In the genomic region with DNA sequence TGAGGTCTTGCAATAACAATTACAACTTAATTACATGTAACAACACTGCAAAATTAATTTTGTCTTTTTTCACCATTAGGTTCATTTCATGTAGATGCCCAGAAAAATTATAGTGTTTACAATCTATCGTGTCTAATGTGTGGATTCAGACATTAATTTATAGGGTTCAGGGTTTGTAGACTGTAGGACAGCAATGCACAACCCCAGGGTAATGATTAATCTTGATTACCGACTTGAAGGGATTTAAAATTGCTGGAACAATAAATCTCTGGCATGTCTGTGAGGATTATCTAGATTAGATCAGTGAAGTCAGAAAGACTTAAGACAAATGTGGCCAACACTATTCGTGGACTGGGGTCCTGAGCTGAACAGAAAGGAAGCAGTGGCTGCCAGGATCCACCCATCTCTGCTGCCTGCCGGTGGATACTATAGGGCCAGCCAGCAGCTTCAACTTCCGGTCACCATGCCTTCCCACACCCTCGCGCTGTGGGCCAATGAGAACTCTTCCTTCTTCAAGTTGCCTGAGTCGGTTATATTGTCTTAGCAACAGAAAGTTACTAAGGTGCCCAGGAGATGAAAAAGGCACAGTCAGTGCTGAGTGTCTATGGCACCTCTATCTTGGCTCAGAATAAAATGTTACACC, we compare ENCODE assay signal across 20 mouse cellular contexts. TPM values are rescaled to one million over a fixed set of nuclear protein-coding genes. Genes with fewer than 3 reads are reported as not detected.
DNase-seq lines count a peak whose midpoint lies in the region; ATAC-seq and TF ChIP-seq lines count a peak whose summit lies in the region.
"Had no signal": no experiment of that assay in that cellular context is flagged by ENCODE, and none has a peak within 500 bp of the region (broad histone marks: within the 10 kb centered on the region; RNA-seq: fewer than 3 reads in every experiment).

No protein-coding gene starts in this region.

- no peak for DNase-seq in kidney, postnatal 14 days
- DNase-seq in lung, postnatal 0 days (ENCODE audit: low spot score) = peak; percentile 52
- DNase-seq in lung, adult 18-20 months = no peak
- no peak for DNase-seq in gastrocnemius, adult 8-10 months (ENCODE audit: low spot score in 2 of 2)
- DNase-seq in layer of hippocampus, adult 18-20 months (ENCODE audit: low spot score in 2 of 2) = no peak
- DNase-seq: adrenal gland, postnatal 10 days; B cell, adult 2 months; cerebellum, adult 18-20 months; heart, adult 2 months; kidney, adult 18-20 months; thymus, postnatal 36 days had no signal

- no peak for TF ChIP-seq CTCF in lung, postnatal 0 days (IDR thresholded peaks at IDR 0.05)

- H3K36me3 ChIP-seq in kidney, embryonic 15.5 days = no peaks in the 10 kb centered on the region
- no peaks in the 10 kb centered on the region for H3K36me3 ChIP-seq in lung, postnatal 0 days (ENCODE audit: insufficient read depth, low read length)
- H3K36me3 ChIP-seq: hindbrain, embryonic 12.5 days; limb, embryonic 13.5 days had no signal

- TF ChIP-seq EP300 in lung, postnatal 0 days (IDR thresholded peaks at IDR 0.05) = no peak

- no peak overlapping the region for H3K4me3 ChIP-seq in kidney, embryonic 15.5 days (replicated peaks)
- H3K4me3 ChIP-seq in lung, postnatal 0 days (ENCODE audit: low read depth, low read length) = no peak overlapping the region
- H3K4me3 ChIP-seq: erythroblast, embryonic 14.5 days; heart, adult 2 months; hindbrain, embryonic 12.5 days; limb, embryonic 13.5 days; megakaryocyte, embryonic 14.5 days had no signal

- WGBS in kidney, embryonic 15.5 days = 35% methylated on average over 8 of the region's 8 CpGs
- WGBS in lung, postnatal 0 days = 27% methylated on average over 8 of the region's 8 CpGs

- 0 out of 2 replicates have a peak overlapping the region, but pooled peaks have one; percentile 79 for H3K27ac ChIP-seq in kidney, embryonic 15.5 days
- peak overlapping the region; percentile 55 for H3K27ac ChIP-seq in lung, postnatal 0 days (ENCODE audit: low read length)
- H3K27ac ChIP-seq: heart, adult 2 months; hindbrain, embryonic 12.5 days; limb, embryonic 13.5 days had no signal

- no peak overlapping the region for H3K9ac ChIP-seq in kidney, embryonic 15.5 days
- H3K9ac ChIP-seq in lung, postnatal 0 days (replicated peaks; ENCODE audit: low read depth) = no peak overlapping the region
- H3K9ac ChIP-seq: hindbrain, embryonic 12.5 days; limb, embryonic 13.5 days had no signal

- peak; percentile 84 for ATAC-seq in kidney, embryonic 15.5 days (replicated peaks; ENCODE audit: low FRiP score)
- ATAC-seq in lung, postnatal 0 days = peak; percentile 40; the same call in 1 of the 2 replicates
- peak; percentile 37; the same call in 1 of the 2 replicates for ATAC-seq in megakaryocyte progenitor cell, adult 5-6 weeks (replicated peaks; ENCODE audit: poor library complexity)
- ATAC-seq: forebrain, embryonic 14.5 days; midbrain, embryonic 16.5 days had no signal

- no peaks in the 10 kb centered on the region for H3K27me3 ChIP-seq in kidney, embryonic 15.5 days
- no peaks in the 10 kb centered on the region for H3K27me3 ChIP-seq in lung, postnatal 0 days (replicated peaks; ENCODE audit: insufficient read depth, low read length)
- H3K27me3 ChIP-seq: hindbrain, embryonic 12.5 days; limb, embryonic 13.5 days had no signal

- peaks cover 24% of the 10 kb centered on the region for H3K4me1 ChIP-seq in kidney, embryonic 15.5 days
- H3K4me1 ChIP-seq in lung, postnatal 0 days (ENCODE audit: insufficient read depth, low read depth, low read length) = peaks cover 5% of the 10 kb centered on the region; the same call in 1 of the 2 replicates
- H3K4me1 ChIP-seq: hindbrain, embryonic 12.5 days; megakaryocyte, embryonic 14.5 days had no signal

- H3K9me3 ChIP-seq in kidney, embryonic 15.5 days (replicated peaks) = no peaks in the 10 kb centered on the region
- H3K9me3 ChIP-seq in lung, postnatal 0 days (ENCODE audit: low read length) = no peaks in the 10 kb centered on the region
- H3K9me3 ChIP-seq: hindbrain, embryonic 12.5 days; limb, embryonic 13.5 days; megakaryocyte, embryonic 14.5 days had no signal

- peak overlapping the region; percentile 36; the same call in 1 of the 2 replicates for H3K4me2 ChIP-seq in kidney, embryonic 15.5 days
- no peak overlapping the region for H3K4me2 ChIP-seq in lung, postnatal 0 days (replicated peaks; ENCODE audit: low read depth, low read length)
- H3K4me2 ChIP-seq: hindbrain, embryonic 12.5 days; limb, embryonic 13.5 days had no signal

RNA-seq across cellular contexts. Expression of gene St6galnac3, which starts 59.1 kb away (rescaled TPM):
- 65.2 and 65.5 TPM in 2 replicates for polyA plus RNA-seq in kidney, embryonic 15.5 days (2015; fragmentation: Nextera tagmentation; extraction: Ambion mirVana)
- 12.9 and 22.7 TPM in 2 replicates for polyA plus RNA-seq in lung, postnatal 0 days (2015; fragmentation: Nextera tagmentation; extraction: Ambion mirVana)
- total RNA-seq in megakaryocyte progenitor cell, adult 5-6 weeks (2015) = 1.1 and 4.0 TPM in 2 replicates
- total RNA-seq in megakaryocyte progenitor cell, adult 5-6 weeks (2017) = 1.2 and 1.6 TPM in 2 replicates
- total RNA-seq in gastrocnemius, adult 8-10 months (2022) = 1 to 10 TPM in 2 of 4 experiments, under 1 TPM in 2; 0.92 to 2.0 (median 1.1) TPM
- total RNA-seq in layer of hippocampus, adult 18-20 months (2021) = 10 to 100 TPM; 24.7 to 27.0 TPM

RNA-seq across cellular contexts. Expression of gene Asb17, which starts 60.0 kb away (rescaled TPM):
- 0.12 TPM in 1 of 2 replicates, not detected in the other for polyA plus RNA-seq in kidney, embryonic 15.5 days (2015; fragmentation: Nextera tagmentation; extraction: Ambion mirVana)
- polyA plus RNA-seq in lung, postnatal 0 days (2015; fragmentation: Nextera tagmentation; extraction: Ambion mirVana) = not detected in 2 replicates
- total RNA-seq in megakaryocyte progenitor cell, adult 5-6 weeks (2015) = 0.51 and 0.64 TPM in 2 replicates
- total RNA-seq in megakaryocyte progenitor cell, adult 5-6 weeks (2017) = 1.2 and 1.8 TPM in 2 replicates
- total RNA-seq in gastrocnemius, adult 8-10 months (2022) = under 1 TPM in 2 of 4 experiments, not detected in 2; 0.22 to 0.31 TPM
- total RNA-seq in layer of hippocampus, adult 18-20 months (2021) = not detected
- total RNA-seq: adrenal gland, postnatal 10 days; heart, adult 2 months; layer of hippocampus, postnatal 10 days had no signal
- polyA plus RNA-seq: erythroblast, embryonic 14.5 days; forebrain, embryonic 14.5 days; heart, adult 2 months had no signal

Comparison
In these comparisons a context has a peak if more than half of its experiments do, and no peak if none do; other contexts are left out.
1. RNA of gene St6galnac3, which starts 59.1 kb away (total RNA-seq): 24.7 to 27.0 TPM in layer of hippocampus, adult 18-20 months; 1.1 to 4.0 TPM in megakaryocyte progenitor cell, adult 5-6 weeks and 0.92 to 2.0 TPM in gastrocnemius, adult 8-10 months; every median in the first group is over 4 times any median in the second.
2. Peak in every context shown above with its lines, with median percentiles within 50 percentile points of each other: ATAC-seq.